Mouse (Mus musculus): ENCODE data around the gene Cnnm3.

DNA sequence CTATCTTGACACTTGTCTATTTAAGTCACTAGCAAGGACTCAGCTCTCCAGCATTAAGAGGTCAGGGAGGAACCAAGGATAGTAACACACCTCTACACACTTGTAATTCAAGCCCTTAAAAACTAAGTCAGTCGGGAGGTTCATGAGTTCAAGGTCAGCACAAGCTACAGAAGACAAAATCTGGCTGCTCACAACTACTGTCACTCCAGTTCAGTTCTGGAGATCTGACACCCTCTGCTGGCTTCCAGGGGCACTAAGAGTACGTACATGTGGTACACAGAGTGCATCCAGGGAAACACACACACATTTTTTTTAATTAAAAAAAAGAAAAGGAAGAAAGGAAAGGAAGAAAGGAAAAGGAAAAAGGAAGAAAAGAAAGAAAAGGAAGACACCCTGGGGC, 14.9 kb upstream of the Cnnm3 start:
- no peak for TF ChIP-seq CTCF (IDR thresholded peaks at IDR 0.05; ENCODE audit: extremely low read depth, insufficient read length, insufficient replicate concordance, low read depth, low read length)
- TF ChIP-seq POLR2A (IDR thresholded peaks at IDR 0.05; ENCODE audit: low read depth, low read length), result no peak

Data from small intestine, adult 2 months (tissue).